Mouse (Mus musculus) gastrocnemius, postnatal 4 days (tissue): ENCODE measurements around the gene Pigc. TPM values are rescaled to one million over a fixed set of nuclear protein-coding genes. Genes with fewer than 3 reads are reported as not detected.
A peak's percentile ranks its signal among the peaks of the same experiment; 100 is the strongest.

Experiments
- DNase-seq, 2 experiments: peaks; one replicate each; pipeline ENCODE4 v3.0.0; 2021 to 2022; ENCODE audit warnings: low spot score in 2 of 2, mixed read lengths in 2 of 2
- long read RNA-seq, 2 experiments: library from polyadenylated mRNA; stranded (forward); transcript quantifications; one replicate each; pipeline ENCODE4 v2.0.0; 2021
- total RNA-seq, 2 experiments: library from RNA; stranded (reverse); gene quantifications; 2 replicates each; pipeline ENCODE4 v1.2.3; 2021

Pigc gene
- total RNA-seq, result 10 to 100 TPM; 18.8 to 21.0 TPM
- long read RNA-seq, experiment 1, full-length matches to known transcripts, result 18 of 20 reads
- long read RNA-seq, experiment 1, partial matches to known transcripts, result 0 of 20 reads
- long read RNA-seq, experiment 1, other reads (novel, unspliced or antisense), result 2 of 20 reads
- long read RNA-seq, experiment 2, full-length matches to known transcripts, result 19 of 23 reads
- long read RNA-seq, experiment 2, partial matches to known transcripts, result 0 of 23 reads
- long read RNA-seq, experiment 2, other reads (novel, unspliced or antisense), result 4 of 23 reads

GRCm38 (mm10) chr1:161968589-161969407, at the start of gene Pigc:
TSS of gene Pigc (plus strand) at chr1:161969186.
- DNase-seq, result peak; percentile 88 to 93

GRCm38 (mm10) chr1:161919594-161919993, 49.4 kb upstream of the Pigc start:
- DNase-seq, result no peak

- no peak for DNase-seq
Measured at GRCm38 (mm10) chr1:161920475-161921454, 48.2 kb upstream of the Pigc start.

- no peak for DNase-seq
Measured at GRCm38 (mm10) chr1:161921928-161922327, 47.1 kb upstream of the Pigc start.

GRCm38 (mm10) chr1:161924321-161924720, 44.7 kb upstream of the Pigc start:
- DNase-seq, result no peak

GRCm38 (mm10) chr1:161925281-161925805, 43.6 kb upstream of the Pigc start:
- no peak for DNase-seq

- DNase-seq, result no peak
Measured at GRCm38 (mm10) chr1:161927976-161928375, 41.0 kb upstream of the Pigc start.

GRCm38 (mm10) chr1:161931313-161931712, 37.7 kb upstream of the Pigc start:
- DNase-seq, result no peak

GRCm38 (mm10) chr1:161931817-161932216, 37.2 kb upstream of the Pigc start:
- DNase-seq, result no peak

- DNase-seq, result no peak
Measured at GRCm38 (mm10) chr1:161932286-161932685, 36.7 kb upstream of the Pigc start.

- DNase-seq, result no peak
Measured at GRCm38 (mm10) chr1:161942082-161942481, 26.9 kb upstream of the Pigc start.

- no peak for DNase-seq
Measured at GRCm38 (mm10) chr1:161951009-161951779, 17.8 kb upstream of the Pigc start.

GRCm38 (mm10) chr1:161952599-161952998, 16.4 kb upstream of the Pigc start:
- DNase-seq, result no peak

- no peak for DNase-seq
Measured at GRCm38 (mm10) chr1:161955846-161956245, 13.1 kb upstream of the Pigc start.

GRCm38 (mm10) chr1:161957964-161958950, 10.7 kb upstream of the Pigc start:
- DNase-seq, result peak in 1 of 2 experiments; percentile 4

- DNase-seq, result peak in 1 of 2 experiments; percentile 4
Measured at GRCm38 (mm10) chr1:161962465-161963377, 6.3 kb upstream of the Pigc start.

GRCm38 (mm10) chr1:161967936-161968335, 1.1 kb upstream of the Pigc start:
- DNase-seq, result peak in 1 of 2 experiments; percentile 4

- DNase-seq, result no peak
Measured at GRCm38 (mm10) chr1:161970874-161971273, 1.9 kb downstream of the Pigc start.
